Mouse (Mus musculus): ENCODE measurements around the gene Osbpl6.

GRCm38 (mm10) chr2:76618078-76618477 lies 211.8 kb downstream of the Osbpl6 start:
- TF ChIP-seq CTCF (conservative IDR thresholded peaks at IDR 0.05; ENCODE audit: insufficient read depth, insufficient read length, low read depth, low read length) (no peak), POLR2A (IDR thresholded peaks at IDR 0.05; ENCODE audit: low read depth, low read length) (no peak)

Data from kidney, adult 2 months (tissue).